Mouse (Mus musculus) stomach, postnatal 0 days (tissue): ENCODE results near the gene Elmod3.

Experiments used
- CTCF ChIP-seq: IDR thresholded peaks from 2 replicates; pipeline ENCODE4 v1.5.1; 2016; ENCODE audit warnings: antibody characterized with exemption, low read depth, mild to moderate bottlenecking, moderate library complexity
- EP300 ChIP-seq: optimal IDR thresholded peaks from 2 replicates; pipeline ENCODE3; 2016; ENCODE audit warnings: antibody characterized with exemption

DNA sequence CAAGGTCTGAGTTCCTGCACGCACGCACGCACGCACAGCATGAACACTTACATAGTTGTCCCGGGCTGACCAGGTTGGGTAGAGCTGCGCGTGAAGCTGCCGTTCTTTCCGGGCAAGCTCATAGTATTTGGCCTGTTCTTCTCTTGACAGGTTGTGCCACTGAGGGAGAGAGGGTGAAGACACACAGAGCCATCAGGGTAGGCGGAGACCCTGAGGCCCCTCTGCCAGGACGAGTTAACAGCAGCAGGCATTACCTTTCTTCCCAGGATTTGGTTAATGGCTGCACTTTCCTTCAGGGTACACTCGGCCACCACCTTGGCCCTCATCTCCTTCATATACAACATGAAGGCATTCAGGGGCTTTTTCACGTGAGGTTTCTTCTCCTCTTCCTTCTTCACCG, 32.7 kb upstream of the Elmod3 start:
- TF ChIP-seq CTCF, result no peak
- no peak for TF ChIP-seq EP300
